Mouse (Mus musculus): ENCODE measurements around the gene Lrrc10.
"Not testable (repeated sequence)": the region's sequence is repeated elsewhere in the genome, so short reads cannot be mapped to it uniquely, and the experiment has no call there.

The Lrrc10 gene

DNA sequence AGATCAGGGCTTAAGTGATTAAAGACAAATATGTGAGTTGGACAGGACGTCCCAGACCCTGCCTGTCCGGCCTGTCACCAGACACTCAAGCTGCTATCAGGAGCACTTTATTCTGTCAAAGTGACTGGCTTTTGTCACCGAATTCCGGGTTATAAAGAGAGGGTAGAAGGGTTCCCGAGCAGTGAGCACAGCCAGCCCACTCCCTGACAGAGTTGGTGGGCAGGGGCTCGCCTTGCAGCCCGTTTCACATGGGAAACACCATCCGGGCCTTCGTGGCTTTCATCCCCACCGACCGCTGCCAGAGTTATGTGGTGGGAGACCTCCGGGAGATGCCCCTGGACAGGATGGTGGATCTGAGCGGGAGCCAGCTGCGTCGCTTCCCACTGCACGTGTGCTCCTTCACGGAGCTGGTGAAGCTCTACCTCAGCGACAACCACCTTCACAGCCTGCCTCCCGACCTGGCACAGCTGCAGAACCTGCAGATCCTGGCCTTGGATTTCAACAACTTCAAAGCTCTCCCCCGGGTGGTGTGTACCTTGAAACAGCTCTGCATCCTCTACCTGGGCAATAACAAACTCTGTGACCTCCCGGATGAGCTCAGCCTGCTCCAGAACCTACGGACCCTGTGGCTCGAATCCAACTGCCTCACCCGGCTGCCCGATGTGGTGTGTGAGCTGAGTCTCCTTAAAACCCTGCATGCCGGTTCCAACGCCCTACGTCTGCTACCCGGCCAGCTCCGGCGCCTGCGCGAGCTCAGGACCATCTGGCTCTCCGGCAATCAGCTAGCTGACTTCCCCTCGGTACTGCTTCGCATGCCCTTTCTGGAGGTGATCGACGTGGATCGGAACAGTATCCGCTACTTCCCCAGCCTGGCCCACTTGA is at the start of gene Lrrc10:
Gene Lrrc10 (plus strand): TSS at position 167 of the 882 bp plus-strand sequence.
- no peak for DNase-seq (ENCODE audit: low spot score)

DNA sequence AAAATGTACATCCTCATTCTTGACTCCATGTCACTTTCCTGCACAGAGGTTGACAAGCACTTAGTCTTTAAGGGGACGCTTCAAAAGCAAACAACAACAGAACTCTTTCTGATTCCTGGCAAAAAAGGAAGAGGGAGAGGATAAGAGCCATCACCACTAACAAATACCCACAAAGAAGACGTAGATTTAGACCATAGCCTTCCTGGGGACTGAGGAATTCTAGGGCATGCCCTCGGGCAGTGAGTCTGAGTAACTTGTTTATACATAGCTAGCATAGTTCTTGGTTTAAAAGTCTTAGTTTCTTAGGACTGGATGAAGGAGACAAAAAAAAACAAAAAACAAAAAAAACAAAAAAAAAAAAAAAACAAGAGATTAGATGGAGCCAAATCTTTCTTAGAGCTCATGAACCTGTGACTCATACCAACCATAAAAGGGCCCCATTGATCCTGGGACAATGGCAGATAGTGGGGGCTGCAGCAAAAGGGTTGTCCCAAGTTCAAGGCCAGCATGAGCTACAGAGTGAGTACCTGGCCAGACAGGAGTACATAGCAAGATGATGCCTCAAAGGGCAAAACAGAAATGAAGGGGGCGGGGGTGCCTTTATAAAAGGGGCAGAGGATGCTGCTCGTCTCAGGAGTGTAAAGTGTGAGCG is 49.4 kb upstream of the Lrrc10 start:
- DNase-seq (ENCODE audit: low spot score), result no peak

DNA sequence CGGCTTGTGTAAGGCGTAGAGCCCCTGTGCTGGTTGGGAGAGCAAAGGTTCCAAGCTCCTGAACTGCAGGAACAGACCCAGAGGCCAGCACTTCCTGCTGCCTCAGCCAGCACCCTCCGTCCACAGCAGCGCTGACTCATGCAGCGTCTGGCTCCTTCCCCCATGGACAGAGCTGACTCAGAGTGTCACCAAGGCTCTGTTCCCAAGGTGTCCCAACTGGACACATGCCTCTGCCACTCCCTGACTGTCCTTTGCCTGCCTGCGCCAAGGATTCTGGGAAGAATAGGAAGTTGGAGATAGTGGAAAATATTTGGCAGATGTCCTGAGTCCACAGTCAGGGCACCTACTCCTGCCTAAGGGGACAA is 48.9 kb upstream of the Lrrc10 start:
- peak; percentile 55 for DNase-seq (ENCODE audit: low spot score)

DNA sequence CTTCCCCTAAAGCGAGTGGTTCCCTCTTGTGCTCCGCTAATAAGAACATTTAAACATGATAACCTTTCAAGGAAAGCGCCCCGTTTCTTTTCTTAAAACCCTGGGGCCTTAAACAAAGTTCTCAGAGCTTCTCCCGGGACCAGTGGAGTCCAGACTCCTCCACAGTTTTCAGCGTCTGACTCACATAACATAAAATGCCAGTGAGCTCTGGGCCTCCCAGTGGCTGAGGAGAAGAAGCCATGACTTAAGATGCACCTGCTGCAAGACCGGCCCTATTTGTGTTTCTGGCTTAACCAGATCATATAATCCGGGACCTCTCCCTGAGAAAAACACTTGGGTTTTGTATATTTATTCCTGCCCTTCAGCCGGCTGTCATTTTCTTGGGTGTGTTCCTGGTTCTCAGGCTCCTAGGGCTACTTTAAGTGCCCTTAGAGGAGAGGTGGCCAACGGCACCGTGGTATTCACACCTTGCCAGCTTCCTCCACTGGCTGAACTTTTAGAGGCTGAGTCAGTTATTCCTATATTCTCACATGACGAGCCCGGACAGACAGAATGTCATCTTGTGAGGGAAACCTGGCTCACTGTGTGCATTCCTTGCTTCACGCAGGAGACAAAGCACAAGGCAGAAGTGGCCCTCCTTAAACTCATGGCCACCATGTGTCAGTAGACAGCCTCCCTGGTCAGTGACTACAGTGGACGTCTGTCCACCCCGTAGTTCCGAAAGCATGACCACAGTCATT is 46.3 kb upstream of the Lrrc10 start:
- DNase-seq (ENCODE audit: low spot score), result no peak

DNA sequence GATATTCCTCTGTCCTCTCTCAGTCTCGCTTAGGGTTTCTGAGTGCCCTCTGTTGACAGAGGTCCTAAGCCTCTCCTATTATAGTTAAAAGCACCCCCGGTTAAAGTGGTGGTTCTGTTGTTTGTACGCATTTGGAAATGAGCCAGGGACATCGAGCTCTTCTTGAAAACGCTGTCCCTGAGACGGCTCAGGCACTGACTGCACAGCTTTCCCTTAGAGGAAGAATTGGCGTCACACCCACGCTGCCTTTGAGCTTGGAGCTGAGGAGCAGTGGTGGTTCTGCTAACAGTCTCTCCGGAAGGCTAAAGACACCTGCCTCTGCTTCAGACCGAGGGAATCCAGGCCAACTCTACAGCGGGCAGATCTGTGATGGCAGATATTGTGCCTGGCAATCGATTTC is 44.2 kb upstream of the Lrrc10 start:
- DNase-seq (ENCODE audit: low spot score), result no peak

DNA sequence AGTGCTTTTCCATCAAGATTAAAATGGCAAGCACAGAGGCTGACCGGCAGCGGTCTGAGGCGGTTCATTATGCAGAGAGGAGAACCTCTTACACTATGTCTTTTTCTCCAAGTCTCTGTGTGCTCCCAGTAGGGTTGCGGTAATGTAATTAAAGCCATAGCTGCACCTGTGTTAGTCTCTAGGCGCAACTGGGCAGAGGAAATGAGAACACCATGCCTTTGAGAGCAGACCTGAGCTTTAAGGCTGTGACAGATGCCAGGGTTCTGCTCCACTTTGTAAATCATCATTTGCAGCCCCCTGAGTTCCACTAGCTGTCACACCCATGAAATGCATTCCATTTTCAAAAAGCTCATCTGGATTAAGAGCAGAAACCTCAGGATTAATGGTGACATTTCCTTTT is 40.4 kb upstream of the Lrrc10 start:
- no peak for DNase-seq (ENCODE audit: low spot score)

DNA sequence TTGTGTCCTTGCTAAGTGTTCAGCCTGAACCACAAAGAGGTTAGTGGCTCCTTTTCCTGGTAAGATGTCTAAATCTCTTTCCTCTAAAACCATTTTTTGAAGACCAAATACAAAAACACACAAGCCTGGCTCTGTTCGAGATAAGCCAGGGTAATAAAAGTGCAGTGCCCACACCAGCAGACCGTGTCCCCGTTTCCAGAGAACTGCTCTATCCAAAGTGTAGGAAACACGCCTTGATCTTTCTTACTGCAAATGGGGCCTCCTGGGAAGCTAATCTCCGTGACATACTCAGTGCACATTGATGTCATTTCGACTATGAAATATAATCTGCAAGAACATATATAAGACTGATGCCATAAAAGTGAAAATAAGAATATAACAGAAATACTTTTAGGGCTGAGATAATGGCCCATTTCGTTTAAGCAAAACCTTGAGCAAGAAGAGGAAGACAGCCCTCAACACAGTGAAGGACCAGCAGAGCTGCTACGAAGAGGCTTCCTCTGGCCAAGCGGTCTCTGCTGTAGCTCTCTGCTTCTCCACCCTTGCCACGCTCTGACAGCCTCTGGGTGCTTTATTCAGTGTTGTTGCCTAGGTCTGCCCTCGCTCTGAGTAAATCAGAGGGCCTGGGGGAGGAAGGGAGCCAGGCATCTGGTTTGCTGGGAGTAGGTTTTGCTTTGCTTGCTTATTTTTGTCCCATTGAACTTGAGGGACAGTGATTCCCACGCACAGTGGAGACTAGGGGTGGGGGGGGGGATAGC is 39.3 kb upstream of the Lrrc10 start:
- DNase-seq (ENCODE audit: low spot score), result no peak

DNA sequence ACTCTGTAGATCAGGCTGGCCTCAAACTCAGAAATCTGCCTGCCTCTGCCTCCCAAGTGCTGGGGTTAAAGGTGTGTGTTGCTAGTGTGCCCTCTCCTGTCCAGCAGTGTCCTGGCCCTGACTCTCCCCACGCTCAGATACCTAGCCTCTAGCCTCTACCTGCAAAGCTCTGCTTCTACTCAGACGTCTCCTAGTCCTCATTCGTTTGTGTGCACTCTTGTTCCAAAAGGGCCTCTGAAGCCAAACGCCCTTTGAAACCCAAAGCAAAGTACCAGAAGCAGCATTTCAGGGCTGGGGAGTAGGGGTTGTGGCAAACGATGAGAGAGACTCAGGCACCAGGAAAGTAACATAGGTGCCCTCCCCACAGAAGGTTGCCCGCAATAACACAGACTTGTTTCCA is 35.5 kb upstream of the Lrrc10 start:
- no peak for DNase-seq (ENCODE audit: low spot score)

DNA sequence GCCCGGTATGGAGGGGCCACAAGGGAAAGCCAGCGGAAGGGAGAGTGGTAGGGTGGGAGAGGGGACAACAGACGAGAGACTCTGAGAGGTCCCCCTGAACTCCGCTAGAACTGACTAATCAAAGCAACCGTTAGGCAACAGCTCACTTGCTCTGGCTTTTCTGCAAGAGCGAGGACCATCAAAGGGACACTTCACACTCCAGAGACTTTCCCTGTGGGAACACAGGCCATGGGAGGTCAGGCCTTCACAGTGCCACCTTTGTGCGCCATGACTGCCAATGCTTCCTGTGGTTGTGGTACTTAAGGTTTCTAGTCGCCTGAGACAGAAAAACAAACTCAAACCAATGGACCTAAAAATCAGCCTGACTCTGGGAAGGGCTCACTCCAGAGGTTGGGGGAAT is 34.1 kb upstream of the Lrrc10 start:
- no peak for DNase-seq (ENCODE audit: low spot score)

DNA sequence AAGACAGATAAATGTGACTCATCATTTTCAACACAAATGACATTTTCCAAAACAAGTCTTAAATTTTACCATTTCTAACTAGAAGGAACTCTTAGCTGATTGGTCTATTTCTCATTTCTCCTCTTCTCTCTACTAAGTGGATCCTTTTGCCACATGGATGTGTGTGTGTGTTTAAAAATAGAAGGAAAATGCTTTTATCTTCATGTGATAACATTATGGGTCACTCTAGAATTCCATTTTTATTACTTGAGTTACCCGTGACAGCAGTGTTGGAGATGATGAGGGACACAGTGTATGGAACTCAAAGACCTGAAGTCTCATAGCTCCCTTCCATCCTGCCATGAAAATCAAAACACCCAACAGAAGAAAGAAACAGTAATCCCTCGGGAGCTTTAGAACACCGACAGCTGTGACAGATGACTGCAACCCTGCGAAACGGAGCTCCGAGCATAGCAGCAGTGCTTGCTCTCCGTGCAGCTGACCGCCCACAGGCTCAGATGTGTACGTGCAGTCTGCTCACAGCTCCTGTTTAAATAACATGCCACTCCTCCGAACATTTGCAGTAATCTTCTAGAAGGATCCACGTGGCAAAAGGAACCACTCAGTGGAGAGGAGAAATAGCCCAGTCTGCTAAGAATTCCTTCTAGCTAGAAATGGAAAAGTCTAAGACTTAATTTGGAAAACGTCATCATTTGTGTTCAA is 31.3 kb upstream of the Lrrc10 start:
- no peak for DNase-seq (ENCODE audit: low spot score)

DNA sequence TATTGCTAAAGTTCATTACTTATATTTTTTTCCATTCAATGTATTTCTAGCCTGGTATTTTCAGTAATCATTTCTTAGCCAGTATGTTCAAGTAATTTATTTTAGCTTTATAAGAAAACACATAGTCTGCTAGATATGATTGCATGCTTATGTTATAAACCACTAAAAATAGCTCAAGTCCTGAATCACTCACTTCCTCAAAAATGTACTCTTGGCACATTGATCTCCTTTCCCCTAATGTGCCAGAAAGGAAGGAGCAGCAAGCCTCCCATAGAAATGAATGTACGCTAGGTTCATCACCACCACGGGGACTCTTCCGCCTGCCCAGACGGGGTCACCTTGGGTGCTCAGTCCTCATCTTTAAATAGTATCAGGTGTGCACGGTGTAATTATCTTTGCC is 30.6 kb upstream of the Lrrc10 start:
- no peak for DNase-seq (ENCODE audit: low spot score)

DNA sequence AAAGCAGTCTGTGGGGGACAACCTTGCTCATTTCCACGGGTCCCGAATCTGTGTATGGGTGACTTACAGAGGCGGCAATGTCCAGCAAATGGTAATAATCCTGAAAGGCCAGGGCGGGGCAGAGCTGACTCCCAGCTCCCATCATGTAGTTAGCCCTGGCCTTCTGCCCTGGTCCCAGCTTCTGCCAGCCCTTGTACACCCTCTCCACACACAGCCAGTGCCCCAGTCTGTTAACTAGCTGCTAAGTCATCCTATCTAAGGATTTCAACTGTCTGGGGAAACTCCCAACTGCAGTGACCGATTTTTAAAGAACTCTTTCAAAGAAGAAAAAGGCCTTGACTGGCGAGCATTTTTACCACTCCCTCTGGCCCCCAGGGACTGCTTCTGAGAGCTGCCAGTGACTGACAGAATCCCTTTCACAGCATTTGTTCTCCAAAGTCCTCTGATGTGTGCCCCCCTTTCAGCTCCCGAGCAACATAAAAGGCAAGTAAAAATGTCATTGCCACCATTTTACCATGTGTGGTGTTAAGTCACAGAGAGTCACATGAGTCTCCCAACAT is 26.8 kb upstream of the Lrrc10 start:
- DNase-seq (ENCODE audit: low spot score), result no peak

DNA sequence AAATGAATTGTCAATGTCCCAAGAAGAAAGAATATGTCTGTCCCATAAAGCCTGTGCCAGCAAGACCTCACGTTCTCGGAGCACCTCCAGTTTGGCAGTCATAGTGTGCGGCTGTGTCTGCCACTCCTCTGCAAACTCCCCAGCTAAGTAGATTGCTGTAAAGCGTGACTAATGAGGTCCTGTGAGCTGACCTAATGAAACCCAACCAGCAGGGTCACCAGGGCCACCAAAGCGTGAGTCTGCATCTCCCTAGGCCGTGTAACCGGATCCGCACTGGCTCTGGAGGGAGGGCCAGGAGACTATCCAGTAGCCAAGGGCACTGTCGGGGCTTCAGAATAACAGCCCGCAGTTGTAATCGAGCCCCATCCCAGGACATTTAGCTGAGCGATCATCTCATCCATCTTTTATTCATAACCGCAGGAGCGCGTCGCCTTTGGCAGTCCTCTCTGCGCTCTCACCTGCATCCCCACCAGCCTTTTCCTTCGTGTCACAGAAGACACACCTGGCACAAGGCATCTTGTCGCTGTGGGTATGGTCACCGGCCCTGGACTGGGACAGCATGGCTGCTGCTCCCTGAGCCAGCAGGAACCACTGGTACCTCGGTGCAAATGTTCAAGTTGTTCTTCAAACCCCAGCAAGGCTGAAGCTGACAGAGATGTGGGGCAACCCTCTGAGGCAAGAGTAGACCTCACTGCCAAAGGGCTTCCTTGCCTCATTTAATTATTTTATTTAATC is 24.0 kb upstream of the Lrrc10 start:
- DNase-seq (ENCODE audit: low spot score), result no peak

DNA sequence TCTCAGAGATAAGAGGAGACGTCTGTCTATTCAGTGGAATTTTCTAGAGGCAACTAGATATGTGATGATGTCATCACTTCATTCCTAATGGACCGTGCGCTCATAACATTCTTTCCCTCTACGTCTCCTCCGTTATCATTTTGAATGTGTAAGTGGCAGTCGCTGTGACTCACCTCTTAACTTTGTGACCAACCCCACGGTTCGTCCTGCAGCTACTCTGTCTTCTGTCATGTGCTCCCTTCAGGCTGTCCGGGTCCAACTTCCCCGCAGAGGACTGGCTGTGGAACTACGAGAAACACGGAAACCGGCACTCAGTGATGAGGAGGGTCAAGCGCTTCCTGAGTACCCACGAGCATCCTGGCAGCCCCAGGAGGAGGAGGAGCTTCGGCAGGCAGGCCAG is 21.4 kb upstream of the Lrrc10 start:
- DNase-seq (ENCODE audit: low spot score), result no peak

DNA sequence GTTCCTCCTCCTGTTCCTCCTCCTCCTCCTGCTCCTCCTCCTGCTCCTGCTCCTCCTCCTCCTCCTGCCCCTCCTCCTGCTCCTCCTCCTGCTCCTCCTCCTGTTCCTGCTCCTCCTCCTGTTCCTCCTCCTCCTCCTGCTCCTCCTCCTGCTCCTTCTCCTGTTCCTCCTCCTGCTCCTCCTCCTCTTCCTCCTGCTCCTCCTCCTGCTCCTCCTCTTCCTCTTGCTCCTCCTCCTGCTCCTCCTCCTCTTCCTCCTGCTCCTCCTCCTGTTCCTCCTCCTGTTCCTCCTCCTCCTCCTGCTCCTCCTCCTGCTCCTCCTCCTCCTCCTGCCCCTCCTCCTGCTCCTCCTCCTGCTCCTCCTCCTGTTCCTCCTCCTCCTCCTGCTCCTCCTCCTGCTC is 19.4 kb upstream of the Lrrc10 start:
- not testable (repeated sequence) for DNase-seq (ENCODE audit: low spot score)

DNA sequence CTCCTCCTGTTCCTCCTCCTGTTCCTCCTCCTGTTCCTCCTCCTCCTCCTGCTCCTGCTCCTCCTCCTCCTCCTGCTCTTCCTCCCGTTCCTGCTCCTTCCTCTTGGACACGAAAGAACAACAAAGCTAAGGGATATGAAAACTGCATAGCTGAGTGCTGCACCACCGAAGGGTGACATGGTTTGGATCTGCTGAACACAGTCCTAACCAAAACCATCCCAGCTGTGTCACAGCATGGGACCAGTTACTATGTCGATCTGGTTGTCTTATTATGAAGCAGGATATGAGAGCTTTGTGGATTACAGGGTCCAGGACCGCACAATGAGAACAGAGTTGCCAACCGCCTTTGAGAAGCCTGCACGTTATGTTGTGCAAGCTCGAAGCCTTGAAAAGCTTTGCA is 19.0 kb upstream of the Lrrc10 start:
- no peak for DNase-seq (ENCODE audit: low spot score)

DNA sequence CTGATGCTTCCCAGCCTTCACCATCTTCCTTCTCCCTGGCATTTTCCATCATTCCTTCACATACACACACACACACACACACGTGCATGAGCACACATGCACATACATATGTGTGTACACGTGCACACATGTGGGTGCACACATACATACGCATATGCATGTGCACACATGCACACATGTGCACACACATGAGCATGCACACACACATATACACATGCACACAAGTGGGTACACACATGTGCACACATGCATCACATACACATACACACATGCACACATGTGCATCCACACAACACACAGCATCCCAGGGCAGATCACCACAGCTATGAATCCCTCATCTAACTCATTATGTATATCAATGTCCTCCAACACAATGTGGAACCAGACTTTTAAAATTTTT is 14.0 kb upstream of the Lrrc10 start:
- no peak for DNase-seq (ENCODE audit: low spot score)

DNA sequence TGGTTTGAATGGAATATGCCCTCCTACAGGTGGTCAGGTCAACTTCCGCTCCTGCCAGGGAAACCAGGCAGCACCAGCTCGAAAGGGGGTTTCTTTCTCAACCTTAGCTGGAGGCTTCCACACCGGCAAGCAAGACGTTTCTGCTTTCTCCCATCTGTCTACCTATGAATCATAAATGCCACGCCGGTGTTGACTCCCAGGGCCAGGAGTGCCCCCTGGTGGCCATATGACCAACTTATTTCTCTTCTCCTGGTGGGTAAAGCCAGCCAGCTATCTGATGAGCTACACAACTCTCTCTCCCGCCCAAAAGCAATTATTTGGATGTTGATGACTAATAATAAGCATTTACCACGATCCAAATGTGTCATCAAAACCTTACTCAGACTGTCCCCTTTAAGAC is 11.4 kb upstream of the Lrrc10 start:
- peak; percentile 87 for DNase-seq (ENCODE audit: low spot score)

DNA sequence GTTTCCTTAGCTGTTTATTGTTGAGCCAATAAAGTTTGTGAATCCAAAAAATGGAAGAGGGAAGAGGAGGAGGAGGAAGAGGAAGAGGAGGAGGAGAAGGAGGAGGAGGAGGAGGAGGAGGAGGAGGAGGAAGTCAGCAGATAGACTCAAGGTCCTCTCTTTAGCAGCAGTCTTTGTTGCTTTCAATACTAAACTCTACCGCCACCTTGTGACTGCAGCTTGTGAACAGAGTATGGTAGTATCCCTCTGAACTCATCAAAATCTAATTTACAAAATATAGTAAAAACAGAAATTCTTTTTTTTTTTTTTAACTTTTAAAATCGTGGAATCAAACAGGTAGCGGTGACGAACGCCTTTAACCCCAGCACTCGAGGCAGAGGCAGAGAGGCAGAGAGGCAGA is 4.8 kb upstream of the Lrrc10 start:
- no peak for DNase-seq (ENCODE audit: low spot score)

DNA sequence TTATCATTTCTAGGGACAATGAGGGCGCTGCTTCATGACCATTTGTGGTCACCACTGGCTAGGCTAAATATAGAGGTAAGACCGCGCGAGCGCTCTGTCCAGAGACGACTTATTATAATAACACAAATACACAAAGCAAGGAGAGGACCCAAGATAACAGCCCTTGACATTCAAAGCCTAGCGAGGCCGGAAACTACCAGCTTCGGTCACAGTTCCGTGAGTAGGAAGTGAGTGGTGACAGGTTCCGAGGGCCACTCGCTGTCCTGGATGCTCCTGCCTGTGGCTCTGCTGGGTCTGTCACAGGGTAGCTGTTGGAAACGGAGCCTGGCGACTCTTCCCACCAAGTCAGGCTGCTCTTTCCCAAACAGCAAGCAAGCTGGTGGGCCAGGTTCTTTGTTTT is 2.8 kb upstream of the Lrrc10 start:
- DNase-seq (ENCODE audit: low spot score), result no peak

Measured in urinary bladder, postnatal 25 days (tissue).